Comparison of ENCODE assay signal across 14 mouse cellular contexts in the genomic region with DNA sequence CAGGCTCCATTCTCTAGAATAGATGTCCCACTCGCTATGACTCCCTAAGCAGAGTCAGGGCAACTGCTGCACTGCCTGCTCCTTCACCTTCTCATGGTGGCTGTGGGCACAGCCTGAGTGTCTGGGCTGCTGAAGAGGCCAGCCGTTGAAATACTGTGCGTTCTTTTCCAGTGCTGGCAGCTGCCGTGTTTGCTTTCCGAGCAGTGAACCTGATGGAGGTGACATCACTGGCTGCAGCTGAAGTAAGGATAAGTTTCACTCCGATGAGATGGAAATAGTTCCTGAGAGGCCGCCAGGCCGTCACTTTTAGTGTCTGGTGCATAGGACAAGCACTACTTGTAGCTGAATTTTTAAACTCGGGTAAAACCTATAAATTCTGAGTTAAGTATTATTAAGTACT.
DNase-seq lines count a peak whose midpoint lies in the region; ATAC-seq and TF ChIP-seq lines count a peak whose summit lies in the region.
"Had no signal": no experiment of that assay in that cellular context is flagged by ENCODE, and none has a peak within 500 bp of the region (broad histone marks: within the 10 kb centered on the region; RNA-seq: fewer than 3 reads in every experiment).

No protein-coding gene starts in this region.

- H3K27ac ChIP-seq in heart, postnatal 0 days (ENCODE audit: low read depth): 0 out of 2 replicates have a peak overlapping the region, but pooled peaks have one; percentile 25
- no peak overlapping the region for H3K27ac ChIP-seq in lung, embryonic 15.5 days
- H3K27ac ChIP-seq in limb, embryonic 12.5 days: no peak overlapping the region
- no peak overlapping the region for H3K27ac ChIP-seq in thymus, adult 2 months (ENCODE audit: control insufficient read depth, insufficient read depth, low read length)
- H3K27ac ChIP-seq: embryonic facial prominence, embryonic 15.5 days; liver, embryonic 14.5 days had no signal

- WGBS in heart, postnatal 0 days: 39% methylated on average over 9 of the region's 9 CpGs
- WGBS in lung, embryonic 15.5 days: 53% methylated on average over 9 of the region's 9 CpGs
- 69% methylated on average over 9 of the region's 9 CpGs for WGBS in lung, adult 2 months
- WGBS in limb, embryonic 12.5 days: 39% methylated on average over 9 of the region's 9 CpGs
- 93% methylated on average over 9 of the region's 9 CpGs for WGBS in thymus, adult 2 months

- H3K4me2 ChIP-seq in heart, postnatal 0 days (ENCODE audit: low read depth, low read length): no peak overlapping the region; the same call in 1 of the 2 replicates
- no peak overlapping the region for H3K4me2 ChIP-seq in lung, embryonic 15.5 days
- H3K4me2 ChIP-seq in limb, embryonic 12.5 days: peak overlapping the region; percentile 0; the same call in 1 of the 2 replicates
- H3K4me2 ChIP-seq: embryonic facial prominence, embryonic 15.5 days had no signal

- no peaks in the 10 kb centered on the region for H3K27me3 ChIP-seq in heart, postnatal 0 days (ENCODE audit: control insufficient read depth, insufficient read depth, low read length)
- no peaks in the 10 kb centered on the region for H3K27me3 ChIP-seq in lung, embryonic 15.5 days
- peaks cover 12% of the 10 kb centered on the region for H3K27me3 ChIP-seq in limb, embryonic 12.5 days
- no peaks in the 10 kb centered on the region for H3K27me3 ChIP-seq in thymus, adult 2 months (ENCODE audit: control insufficient read depth, insufficient read depth, low read length)
- H3K27me3 ChIP-seq: embryonic facial prominence, embryonic 15.5 days; megakaryocyte, embryonic 14.5 days had no signal

- no peak overlapping the region for H3K4me3 ChIP-seq in heart, postnatal 0 days (ENCODE audit: low read depth, low read length)
- no peak overlapping the region for H3K4me3 ChIP-seq in lung, embryonic 15.5 days
- H3K4me3 ChIP-seq in lung, adult 2 months (replicated peaks; ENCODE audit: extremely low read depth, low read depth, low read length): no peak overlapping the region
- H3K4me3 ChIP-seq in limb, embryonic 12.5 days (replicated peaks): no peak overlapping the region
- H3K4me3 ChIP-seq in thymus, adult 2 months (ENCODE audit: control insufficient read depth, insufficient read depth, low read length): no peak overlapping the region
- H3K4me3 ChIP-seq: embryonic facial prominence, embryonic 15.5 days; megakaryocyte, embryonic 14.5 days had no signal

- intact Hi-C loops in heart, postnatal 36 days (cut with DNase I): no loop called here

- no peak for DNase-seq in heart, postnatal 0 days (ENCODE audit: low spot score)
- no peak for DNase-seq in heart, postnatal 36 days
- DNase-seq in lung, adult 2 months: no peak
- DNase-seq in thymus, adult 2 months: no peak
- no peak for DNase-seq in testis, postnatal 14 days (ENCODE audit: low spot score)
- DNase-seq: cerebellum, adult 11 months; kidney, postnatal 14 days; right cerebral cortex, postnatal 14 days had no signal

- no peak for TF ChIP-seq POLR2A in lung, adult 2 months (IDR thresholded peaks at IDR 0.05; ENCODE audit: borderline replicate concordance, extremely low read depth, low read depth, low read length)
- TF ChIP-seq POLR2A in thymus, adult 2 months (IDR thresholded peaks at IDR 0.05; ENCODE audit: control insufficient read depth, extremely low read depth, insufficient read depth, low read length, poor library complexity): no peak

- no peaks in the 10 kb centered on the region for H3K9me3 ChIP-seq in heart, postnatal 0 days (replicated peaks; ENCODE audit: control insufficient read depth, low read length)
- H3K9me3 ChIP-seq in lung, embryonic 15.5 days: no peaks in the 10 kb centered on the region
- no peaks in the 10 kb centered on the region for H3K9me3 ChIP-seq in limb, embryonic 12.5 days
- H3K9me3 ChIP-seq: embryonic facial prominence, embryonic 15.5 days; megakaryocyte, embryonic 14.5 days had no signal

- TF ChIP-seq EP300 in heart, postnatal 0 days (IDR thresholded peaks at IDR 0.05; ENCODE audit: low read depth): no peak

- TF ChIP-seq CTCF in heart, postnatal 0 days (IDR thresholded peaks at IDR 0.05; ENCODE audit: low read depth): no peak
- no peak for TF ChIP-seq CTCF in lung, adult 2 months (IDR thresholded peaks at IDR 0.05; ENCODE audit: insufficient read depth, low read length)
- no peak for TF ChIP-seq CTCF in thymus, adult 2 months (IDR thresholded peaks at IDR 0.05; ENCODE audit: borderline replicate concordance, control insufficient read depth, extremely low read depth, insufficient read depth, low read length, poor library complexity)

- peak; percentile 55 for ATAC-seq in heart, postnatal 0 days (ENCODE audit: insufficient read depth, low read depth)
- peak; percentile 35; the same call in 1 of the 2 replicates for ATAC-seq in lung, embryonic 15.5 days (ENCODE audit: borderline replicate concordance, extremely low read depth, low FRiP score, low TSS enrichment)
- 0 out of 2 replicates have a peak, but pooled peaks have one; percentile 37 for ATAC-seq in limb, embryonic 12.5 days (ENCODE audit: insufficient number of reproducible peaks, insufficient read depth, low FRiP score, low TSS enrichment, low read depth)
- ATAC-seq: midbrain, embryonic 16.5 days had no signal

- no peak overlapping the region for H3K9ac ChIP-seq in heart, postnatal 0 days (replicated peaks; ENCODE audit: low read depth, low read length)
- no peak overlapping the region for H3K9ac ChIP-seq in lung, embryonic 15.5 days
- H3K9ac ChIP-seq in limb, embryonic 12.5 days (replicated peaks): no peak overlapping the region
- H3K9ac ChIP-seq: embryonic facial prominence, embryonic 15.5 days; liver, embryonic 14.5 days had no signal

- peaks cover 17% of the 10 kb centered on the region for H3K36me3 ChIP-seq in heart, postnatal 0 days (replicated peaks; ENCODE audit: control insufficient read depth, insufficient read depth, low read length)
- H3K36me3 ChIP-seq in lung, embryonic 15.5 days: peaks cover 14% of the 10 kb centered on the region; the same call in 1 of the 2 replicates
- peaks cover 24% of the 10 kb centered on the region for H3K36me3 ChIP-seq in limb, embryonic 12.5 days
- H3K36me3 ChIP-seq in thymus, adult 2 months (ENCODE audit: control insufficient read depth, insufficient read depth, low read length): no peaks in the 10 kb centered on the region

- H3K4me1 ChIP-seq in heart, postnatal 0 days (ENCODE audit: control insufficient read depth, insufficient read depth): no peaks in the 10 kb centered on the region
- H3K4me1 ChIP-seq in lung, embryonic 15.5 days: 0 out of 2 replicates have a peak, but pooled peaks cover 5% of the 10 kb centered on the region
- no peaks in the 10 kb centered on the region; the same call in 1 of the 2 replicates for H3K4me1 ChIP-seq in lung, adult 2 months (ENCODE audit: control insufficient read depth, insufficient read depth, low read length)
- peaks cover 7% of the 10 kb centered on the region; the same call in 1 of the 2 replicates for H3K4me1 ChIP-seq in limb, embryonic 12.5 days (replicated peaks)
- H3K4me1 ChIP-seq in thymus, adult 2 months (replicated peaks; ENCODE audit: control insufficient read depth, insufficient read depth, low read length): no peaks in the 10 kb centered on the region
- H3K4me1 ChIP-seq: embryonic facial prominence, embryonic 15.5 days had no signal
